ENCODE assay signal across 8 mouse cellular contexts in genomic region chr1:125435369-125436135, GRCm38 (mm10). TPM values are rescaled to one million over a fixed set of nuclear protein-coding genes. Genes with fewer than 3 reads are reported as not detected.
A peak's percentile ranks its signal among the peaks of the same experiment; 100 is the strongest.
DNase-seq lines count a peak whose midpoint lies in the region; ATAC-seq and TF ChIP-seq lines count a peak whose summit lies in the region.

Actr3 (minus strand) TSS chr1:125435727.

- DNase-seq in CH12.LX (ENCODE audit: extremely low read depth), result peak; percentile 98
- peak; percentile 97 for DNase-seq in c-Kit-positive CD71-positive TER-119-negative erythroid progenitor cells, embryonic 14.5 days (ENCODE audit: low read depth)
- peak; percentile 100 for DNase-seq in forebrain, embryonic 11.5 days (ENCODE audit: low spot score)
- DNase-seq in kidney, postnatal 36 days, result peak; percentile 99 to 100
- DNase-seq in telencephalon, adult 2 months (ENCODE audit: low read depth, low spot score), result peak; percentile 99

- peaks cover 42% of the 10 kb centered on the region for H3K79me2 ChIP-seq in CH12.LX (replicated peaks; ENCODE audit: control insufficient read depth, extremely low read depth, insufficient read depth, poor library complexity, severe bottlenecking)

- no peaks in the 10 kb centered on the region for H3K27me3 ChIP-seq in CH12.LX (replicated peaks)
- no peaks in the 10 kb centered on the region for H3K27me3 ChIP-seq in forebrain, embryonic 11.5 days (ENCODE audit: control insufficient read depth, insufficient read depth, low read length)
- no peaks in the 10 kb centered on the region for H3K27me3 ChIP-seq in heart, embryonic 16.5 days (ENCODE audit: control insufficient read depth, insufficient read depth, low read length)
- no peaks in the 10 kb centered on the region for H3K27me3 ChIP-seq in liver, embryonic 15.5 days
- no peaks in the 10 kb centered on the region for H3K27me3 ChIP-seq in neural tube, embryonic 12.5 days (replicated peaks)

- in situ Hi-C loops in CH12.LX (cut with MboI; ENCODE audit: low pct_ligation_motif_present, low pct_unique_long_range_greater_than_20kb, low sequenced_read_pairs), result loop anchor here (5.0 to 10.0 kb wide), 2 partner anchors 37 to 129 kb away; partner anchors contain the start of gene Slc35f5

- H3K9ac ChIP-seq in CH12.LX (ENCODE audit: insufficient read depth, low read depth), result peak within 1 kb of the TSS; percentile 97
- peak within 1 kb of the TSS; percentile 89 for H3K9ac ChIP-seq in forebrain, embryonic 11.5 days (ENCODE audit: low read length)
- H3K9ac ChIP-seq in heart, embryonic 16.5 days (ENCODE audit: low read length), result peak within 1 kb of the TSS; percentile 97
- H3K9ac ChIP-seq in liver, embryonic 15.5 days, result peak within 1 kb of the TSS; percentile 96
- peak within 1 kb of the TSS; percentile 93 for H3K9ac ChIP-seq in neural tube, embryonic 12.5 days

- H3K4me2 ChIP-seq in CH12.LX (ENCODE audit: insufficient read depth, low read depth, poor library complexity, severe bottlenecking), result peak within 1 kb of the TSS; percentile 100
- peak within 1 kb of the TSS; percentile 57 for H3K4me2 ChIP-seq in forebrain, embryonic 11.5 days (ENCODE audit: low read depth, low read length, severe bottlenecking)
- H3K4me2 ChIP-seq in heart, embryonic 16.5 days (ENCODE audit: low read depth, low read length), result peak within 1 kb of the TSS; percentile 76
- H3K4me2 ChIP-seq in liver, embryonic 15.5 days, result peak within 1 kb of the TSS; percentile 79
- H3K4me2 ChIP-seq in neural tube, embryonic 12.5 days (replicated peaks), result peak within 1 kb of the TSS; percentile 69

- no peaks in the 10 kb centered on the region for H3K9me3 ChIP-seq in CH12.LX (replicated peaks; ENCODE audit: low read length)
- no peaks in the 10 kb centered on the region for H3K9me3 ChIP-seq in forebrain, embryonic 11.5 days (ENCODE audit: control insufficient read depth, low read length)
- H3K9me3 ChIP-seq in heart, embryonic 16.5 days (replicated peaks; ENCODE audit: control insufficient read depth, low read length), result no peaks in the 10 kb centered on the region
- H3K9me3 ChIP-seq in liver, embryonic 15.5 days (replicated peaks), result no peaks in the 10 kb centered on the region
- H3K9me3 ChIP-seq in neural tube, embryonic 12.5 days, result no peaks in the 10 kb centered on the region

- TF ChIP-seq EP300 in CH12.LX (IDR thresholded peaks at IDR 0.05; ENCODE audit: low read length), result no peak

- peak; percentile 95 for ATAC-seq in forebrain, embryonic 11.5 days (replicated peaks; ENCODE audit: low FRiP score)
- ATAC-seq in heart, embryonic 16.5 days (replicated peaks; ENCODE audit: extremely low read depth, insufficient read depth, low FRiP score), result peak; percentile 95
- ATAC-seq in liver, embryonic 15.5 days (ENCODE audit: insufficient read depth), result peak; percentile 92
- peak; percentile 95 for ATAC-seq in neural tube, embryonic 12.5 days (ENCODE audit: low FRiP score, low read depth)

- no peak for TF ChIP-seq CTCF in CH12.LX (conservative IDR thresholded peaks at IDR 0.05 in 1 of 2, IDR thresholded peaks at IDR 0.05 in 1 of 2; ENCODE audit: low read depth in 2 of 2, low read length in 2 of 2)

- H3K4me1 ChIP-seq in CH12.LX (ENCODE audit: control insufficient read depth in 1 of 2, insufficient read depth in 2 of 2), result peaks cover 15 to 46% of the 10 kb centered on the region in 2 experiments
- no peaks in the 10 kb centered on the region; the same call in 1 of the 2 replicates for H3K4me1 ChIP-seq in forebrain, embryonic 11.5 days (replicated peaks; ENCODE audit: control insufficient read depth, insufficient read depth, low read length)
- H3K4me1 ChIP-seq in heart, embryonic 16.5 days (ENCODE audit: control insufficient read depth, insufficient read depth, low read length), result peaks cover 27% of the 10 kb centered on the region
- peaks cover 35% of the 10 kb centered on the region for H3K4me1 ChIP-seq in liver, embryonic 15.5 days (replicated peaks)
- peaks cover 8% of the 10 kb centered on the region for H3K4me1 ChIP-seq in neural tube, embryonic 12.5 days

- peak within 1 kb of the TSS; percentile 72 to 99 (median 79) for H3K4me3 ChIP-seq in CH12.LX (replicated peaks in 1 of 3; ENCODE audit: low read depth in 2 of 3, low read length in 2 of 3, poor library complexity in 1 of 3)
- peak within 1 kb of the TSS; percentile 71 for H3K4me3 ChIP-seq in forebrain, embryonic 11.5 days (ENCODE audit: low read depth, low read length)
- peak within 1 kb of the TSS; percentile 92 for H3K4me3 ChIP-seq in heart, embryonic 16.5 days (ENCODE audit: low read length)
- H3K4me3 ChIP-seq in liver, embryonic 15.5 days (replicated peaks), result peak within 1 kb of the TSS; percentile 91
- peak within 1 kb of the TSS; percentile 82 for H3K4me3 ChIP-seq in neural tube, embryonic 12.5 days

- WGBS in forebrain, embryonic 11.5 days, result under 1% methylated on average over 49 of the region's 59 CpGs
- WGBS in heart, embryonic 16.5 days, result under 1% methylated on average over 52 of the region's 59 CpGs
- under 1% methylated on average over 50 of the region's 59 CpGs for WGBS in liver, embryonic 15.5 days (ENCODE audit: insufficient replicate concordance)
- WGBS in neural tube, embryonic 12.5 days, result under 1% methylated on average over 49 of the region's 59 CpGs

- no peaks in the 10 kb centered on the region for H3K36me3 ChIP-seq in CH12.LX (replicated peaks in 1 of 2; ENCODE audit: control insufficient read depth in 1 of 2, insufficient read depth in 1 of 2, low read length in 1 of 2)
- no peaks in the 10 kb centered on the region for H3K36me3 ChIP-seq in forebrain, embryonic 11.5 days (ENCODE audit: control insufficient read depth, insufficient read depth, low read length)
- H3K36me3 ChIP-seq in heart, embryonic 16.5 days (ENCODE audit: control insufficient read depth, insufficient read depth), result no peaks in the 10 kb centered on the region
- no peaks in the 10 kb centered on the region for H3K36me3 ChIP-seq in liver, embryonic 15.5 days (replicated peaks)
- no peaks in the 10 kb centered on the region for H3K36me3 ChIP-seq in neural tube, embryonic 12.5 days

- no peak; the same call in none of the 2 replicates for TF ChIP-seq RAD21 in CH12.LX (IDR thresholded peaks at IDR 0.05; ENCODE audit: low read depth, low read length)

- peak within 1 kb of the TSS; percentile 95 for H3K27ac ChIP-seq in CH12.LX (ENCODE audit: insufficient read depth, low read depth)
- peak within 1 kb of the TSS; percentile 94 for H3K27ac ChIP-seq in forebrain, embryonic 11.5 days (ENCODE audit: low read depth, low read length)
- peak within 1 kb of the TSS; percentile 99 for H3K27ac ChIP-seq in heart, embryonic 16.5 days (ENCODE audit: low read length)
- H3K27ac ChIP-seq in liver, embryonic 15.5 days (replicated peaks), result peak within 1 kb of the TSS; percentile 95
- H3K27ac ChIP-seq in neural tube, embryonic 12.5 days, result peak within 1 kb of the TSS; percentile 97

- peak; percentile 78 for TF ChIP-seq POLR2A in CH12.LX (IDR thresholded peaks at IDR 0.05; ENCODE audit: low read depth, low read length)

- dilution Hi-C loops in CH12.LX (cut with MboI; ENCODE audit: extremely low pct_ligation_motif_present, extremely low pct_unique_long_range_greater_than_20kb, low sequenced_read_pairs), result no loop called here

TF ChIP-seq in CH12.LX, 34 proteins besides CTCF, POLR2A, EP300 and RAD21 (continues in another document):
- TF ChIP-seq ETS1 (conservative IDR thresholded peaks at IDR 0.05; ENCODE audit: low read depth, low read length) (peak; percentile 61), KAT2A (IDR thresholded peaks at IDR 0.05; ENCODE audit: insufficient replicate concordance, low read length) (peak; percentile 67; the same call in 1 of the 2 replicates), JUND (conservative IDR thresholded peaks at IDR 0.05; ENCODE audit: low read depth, low read length) (no peak), TBP (conservative IDR thresholded peaks at IDR 0.05; ENCODE audit: low read depth, low read length) (peak; percentile 94), MYC (IDR thresholded peaks at IDR 0.05; ENCODE audit: low read depth, low read length) (peak; percentile 68; the same call in 1 of the 2 replicates), PAX5 (IDR thresholded peaks at IDR 0.05; ENCODE audit: low read length) (no peak), JUN (IDR thresholded peaks at IDR 0.05; ENCODE audit: insufficient read depth, low read depth, low read length) (no peak), MAX (IDR thresholded peaks at IDR 0.05; ENCODE audit: low read length) (peak; percentile 77; the same call in 1 of the 2 replicates), HCFC1 (IDR thresholded peaks at IDR 0.05; ENCODE audit: low read depth, low read length) (peak; percentile 87), UBTF (IDR thresholded peaks at IDR 0.05; ENCODE audit: low read depth, low read length) (peak; percentile 66; the same call in 1 of the 2 replicates), IRF4 (IDR thresholded peaks at IDR 0.05; ENCODE audit: low read depth, low read length) (peak; percentile 85), GABPA (IDR thresholded peaks at IDR 0.05; ENCODE audit: insufficient replicate concordance, low read depth, low read length) (no peak; the same call in 1 of the 2 replicates), NRF1 (IDR thresholded peaks at IDR 0.05; ENCODE audit: low read depth, low read length) (peak; percentile 97), ELF1 (IDR thresholded peaks at IDR 0.05; ENCODE audit: low read depth, low read length) (peak; percentile 99), SMC3 (IDR thresholded peaks at IDR 0.05; ENCODE audit: low read depth, low read length) (peak; percentile 6; the same call in 1 of the 2 replicates), E2F4 (IDR thresholded peaks at IDR 0.05; ENCODE audit: insufficient replicate concordance, low read depth, low read length) (no peak), CHD2 (IDR thresholded peaks at IDR 0.05; ENCODE audit: low read length) (peak; percentile 30; the same call in 1 of the 2 replicates), CHD1 (IDR thresholded peaks at IDR 0.05; ENCODE audit: low read depth, low read length) (no peak), RCOR1 (conservative IDR thresholded peaks at IDR 0.05; ENCODE audit: low read depth, low read length) (peak; percentile 81; the same call in 1 of the 2 replicates), NELFE (IDR thresholded peaks at IDR 0.05; ENCODE audit: low read depth, low read length) (peak; percentile 95), SIN3A (IDR thresholded peaks at IDR 0.05; ENCODE audit: low read length) (peak; percentile 90), TCF12 (IDR thresholded peaks at IDR 0.05; ENCODE audit: low read depth, low read length) (peak; percentile 95)

RNA-seq across cellular contexts. Expression of gene Actr3, which starts in this region (rescaled TPM):
- total RNA-seq in CH12.LX (2012; rRNA removed), result 176 and 184 TPM in 2 replicates
- total RNA-seq in CH12.LX (2014; rRNA removed), result 513 and 576 TPM in 2 replicates
- 374 and 427 TPM in 2 replicates for polyA plus RNA-seq in CH12.LX (2012; ENCODE audit: insufficient read length, low read depth)
- 242 and 255 TPM in 2 replicates for polyA plus RNA-seq in forebrain, embryonic 11.5 days (2014; fragmentation: Nextera tagmentation; extraction: Ambion mirVana)
- 310 and 348 TPM in 2 replicates for polyA plus RNA-seq in heart, embryonic 16.5 days (2015; fragmentation: Nextera tagmentation; extraction: Ambion mirVana)
- 127 and 133 TPM in 2 replicates for polyA plus RNA-seq in liver, embryonic 15.5 days (2015; fragmentation: Nextera tagmentation; extraction: Ambion mirVana)
- 244 and 258 TPM in 2 replicates for polyA plus RNA-seq in neural tube, embryonic 12.5 days (2016; fragmentation: Nextera tagmentation; extraction: Ambion mirVana)

Comparison
In these comparisons a context has a peak if more than half of its experiments do, and no peak if none do; other contexts are left out.
1. Peak in every context shown above with its lines: DNase-seq, ATAC-seq, H3K4me3 ChIP-seq and H3K27ac ChIP-seq.